Mouse (Mus musculus): ENCODE measurements at regions not wholly inside any gene's neighbourhood (a gene's known extent, or its start where the extent isn't known, plus 50 kb on each side); places are given as distances from the start of the nearest gene placed in this dataset.

DNA sequence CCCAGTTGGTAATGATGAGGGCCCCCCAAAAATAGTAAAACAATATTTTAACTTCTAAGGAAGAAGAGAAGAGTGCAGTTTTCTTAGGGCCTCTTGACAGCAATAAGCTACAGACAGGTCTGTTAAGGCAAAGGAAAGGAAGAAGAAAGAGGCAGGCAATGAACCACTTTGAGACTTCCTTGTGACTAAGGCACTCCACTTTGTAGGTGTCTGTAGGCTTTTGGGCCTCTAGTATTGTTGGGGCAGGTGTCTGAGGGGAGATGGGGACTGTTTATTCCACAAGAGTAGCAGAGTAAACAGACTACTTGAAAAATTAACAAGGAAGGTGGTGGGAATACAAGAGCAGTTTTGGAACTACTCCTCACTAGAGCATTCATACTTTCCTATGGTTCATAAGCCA is 287.9 kb downstream of the Ets1 start:
- DNase-seq (ENCODE audit: low spot score) (no peak), ATAC-seq (ENCODE audit: low FRiP score) (no peak)
- H3K4me3 ChIP-seq (ENCODE audit: low read depth, low read length) = no peak overlapping the region
- no peak overlapping the region for H3K27ac ChIP-seq (ENCODE audit: low read depth, low read length)
- H3K9me3 ChIP-seq (ENCODE audit: control insufficient read depth, low read length) = no peaks in the 10 kb centered on the region
- no peak overlapping the region for H3K9ac ChIP-seq (ENCODE audit: low read depth, low read length)
- no peaks in the 10 kb centered on the region for H3K4me1 ChIP-seq (replicated peaks; ENCODE audit: control insufficient read depth, insufficient read depth, low read length)
- H3K4me2 ChIP-seq (replicated peaks; ENCODE audit: low read depth, low read length) = no peak overlapping the region
- no peaks in the 10 kb centered on the region for H3K27me3 ChIP-seq (ENCODE audit: control insufficient read depth, insufficient read depth, low read length)
- no peaks in the 10 kb centered on the region for H3K36me3 ChIP-seq (ENCODE audit: control insufficient read depth, insufficient read depth, low read length)

GRCm38 (mm10) chr9:32924333-32924886 is 288.4 kb downstream of the Ets1 start:
- H3K27ac ChIP-seq (ENCODE audit: low read depth, low read length) = no peak overlapping the region
- H3K36me3 ChIP-seq (ENCODE audit: control insufficient read depth, insufficient read depth, low read length) = no peaks in the 10 kb centered on the region
- WGBS = 90% methylated on average over 7 of the region's 7 CpGs
- no peak for ATAC-seq (ENCODE audit: low FRiP score)
- H3K27me3 ChIP-seq (ENCODE audit: control insufficient read depth, insufficient read depth, low read length) = no peaks in the 10 kb centered on the region
- no peaks in the 10 kb centered on the region for H3K9me3 ChIP-seq (ENCODE audit: control insufficient read depth, low read length)
- no peak for DNase-seq (ENCODE audit: low spot score)
- H3K4me1 ChIP-seq (replicated peaks; ENCODE audit: control insufficient read depth, insufficient read depth, low read length) = no peaks in the 10 kb centered on the region
- H3K9ac ChIP-seq (ENCODE audit: low read depth, low read length) = no peak overlapping the region
- no peak overlapping the region for H3K4me2 ChIP-seq (replicated peaks; ENCODE audit: low read depth, low read length)
- H3K4me3 ChIP-seq (ENCODE audit: low read depth, low read length) = no peak overlapping the region

DNA sequence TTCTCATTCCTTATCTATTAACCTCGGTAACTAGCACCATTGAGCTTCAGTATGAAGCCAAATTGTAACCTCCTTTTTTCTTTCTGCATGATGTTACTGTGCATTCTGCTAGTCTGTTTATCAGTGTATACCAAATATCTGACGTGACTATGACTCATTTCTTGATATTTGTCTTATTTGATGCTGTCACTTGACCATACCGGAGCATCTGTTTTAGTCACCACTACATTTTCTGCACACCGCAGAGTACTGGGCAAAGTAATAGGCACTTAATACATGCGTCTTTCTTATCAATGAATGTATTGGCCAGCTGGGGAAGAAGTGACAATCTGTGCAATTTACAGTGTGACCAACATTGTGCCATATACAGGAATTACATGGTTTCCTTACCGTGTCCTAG is 289.0 kb downstream of the Ets1 start:
- Histone ChIP-seq H3K4me3 (ENCODE audit: low read depth, low read length) (no peak overlapping the region), H3K27ac (ENCODE audit: low read depth, low read length) (no peak overlapping the region), H3K27me3 (ENCODE audit: control insufficient read depth, insufficient read depth, low read length) (no peaks in the 10 kb centered on the region), H3K4me2 (replicated peaks; ENCODE audit: low read depth, low read length) (no peak overlapping the region), H3K4me1 (replicated peaks; ENCODE audit: control insufficient read depth, insufficient read depth, low read length) (no peaks in the 10 kb centered on the region), H3K9ac (ENCODE audit: low read depth, low read length) (no peak overlapping the region), H3K36me3 (ENCODE audit: control insufficient read depth, insufficient read depth, low read length) (no peaks in the 10 kb centered on the region), H3K9me3 (ENCODE audit: control insufficient read depth, low read length) (no peaks in the 10 kb centered on the region)
- no peak for DNase-seq (ENCODE audit: low spot score)
- ATAC-seq (ENCODE audit: low FRiP score) = no peak
- 92% methylated on average over 6 of the region's 6 CpGs for WGBS

- no peak for DNase-seq (ENCODE audit: low spot score)
- H3K4me1 ChIP-seq (replicated peaks; ENCODE audit: control insufficient read depth, insufficient read depth, low read length) = no peaks in the 10 kb centered on the region
- H3K9me3 ChIP-seq (ENCODE audit: control insufficient read depth, low read length) = no peaks in the 10 kb centered on the region
- no peak overlapping the region for H3K4me2 ChIP-seq (replicated peaks; ENCODE audit: low read depth, low read length)
- WGBS = 82% methylated on average over 12 of the region's 12 CpGs
- H3K27ac ChIP-seq (ENCODE audit: low read depth, low read length) = no peak overlapping the region
- no peaks in the 10 kb centered on the region for H3K36me3 ChIP-seq (ENCODE audit: control insufficient read depth, insufficient read depth, low read length)
- H3K9ac ChIP-seq (ENCODE audit: low read depth, low read length) = no peak overlapping the region
- H3K4me3 ChIP-seq (ENCODE audit: low read depth, low read length) = no peak overlapping the region
- H3K27me3 ChIP-seq (ENCODE audit: control insufficient read depth, insufficient read depth, low read length) = no peaks in the 10 kb centered on the region
- ATAC-seq (ENCODE audit: low FRiP score) = no peak
Measured at GRCm38 (mm10) chr9:32925720-32926595, 289.9 kb downstream of the Ets1 start.

- no peak overlapping the region for H3K27ac ChIP-seq (ENCODE audit: low read depth, low read length)
- H3K4me2 ChIP-seq (replicated peaks; ENCODE audit: low read depth, low read length) = no peak overlapping the region
- ATAC-seq (ENCODE audit: low FRiP score) = no peak
- H3K9me3 ChIP-seq (ENCODE audit: control insufficient read depth, low read length) = no peaks in the 10 kb centered on the region
- H3K36me3 ChIP-seq (ENCODE audit: control insufficient read depth, insufficient read depth, low read length) = no peaks in the 10 kb centered on the region
- WGBS = 96% methylated on average over 1 of the region's 1 CpGs
- H3K4me1 ChIP-seq (replicated peaks; ENCODE audit: control insufficient read depth, insufficient read depth, low read length) = no peaks in the 10 kb centered on the region
- DNase-seq (ENCODE audit: low spot score) = no peak
- no peak overlapping the region for H3K9ac ChIP-seq (ENCODE audit: low read depth, low read length)
- no peaks in the 10 kb centered on the region for H3K27me3 ChIP-seq (ENCODE audit: control insufficient read depth, insufficient read depth, low read length)
- H3K4me3 ChIP-seq (ENCODE audit: low read depth, low read length) = no peak overlapping the region
Measured at GRCm38 (mm10) chr9:32927656-32928055, 291.6 kb downstream of the Ets1 start.

DNA sequence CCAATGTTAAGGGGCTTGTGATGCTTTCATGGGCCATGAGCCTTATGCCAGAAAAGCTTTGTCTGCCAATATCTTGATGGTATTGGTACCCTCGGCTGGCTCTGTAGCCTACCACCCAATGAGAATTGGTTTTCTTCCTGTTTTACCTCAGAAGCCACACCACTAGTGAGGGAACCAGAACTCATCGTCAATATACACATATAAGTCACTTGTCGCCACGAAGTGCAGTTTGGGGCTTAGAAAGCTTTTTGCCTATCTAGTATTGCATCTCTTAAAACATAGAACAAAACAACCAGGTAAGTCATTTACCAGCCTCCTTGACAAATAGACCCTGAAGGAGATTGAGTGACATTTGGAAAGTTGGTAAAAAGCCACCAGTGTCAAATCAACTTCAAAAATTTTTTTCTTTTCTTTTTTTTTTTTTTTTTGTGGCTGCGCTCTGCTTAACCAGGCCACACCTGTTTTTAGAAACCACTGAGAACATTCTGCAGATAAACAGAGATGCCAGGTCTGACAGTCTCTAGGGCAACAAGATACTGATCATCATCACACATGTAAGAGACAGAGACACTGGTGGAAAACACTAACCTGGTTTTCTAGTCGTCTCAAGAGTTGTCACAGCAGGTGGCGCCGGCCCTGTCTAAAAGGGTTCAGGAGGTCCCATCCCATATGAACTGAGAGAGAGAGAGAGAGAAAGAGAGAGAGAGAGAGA is 292.4 kb downstream of the Ets1 start:
- H3K4me3 ChIP-seq (ENCODE audit: low read depth, low read length) = no peak overlapping the region

GRCm38 (mm10) chr9:32929331-32929730 is 293.3 kb downstream of the Ets1 start:
- no peaks in the 10 kb centered on the region for H3K9me3 ChIP-seq (ENCODE audit: control insufficient read depth, low read length)
- ATAC-seq (ENCODE audit: low FRiP score) = no peak
- WGBS = 86% methylated on average over 1 of the region's 1 CpGs

More for the DNA sequence above, 292.4 kb downstream of the Ets1 start:
- no peak overlapping the region for H3K4me2 ChIP-seq (replicated peaks; ENCODE audit: low read depth, low read length)
- 91% methylated on average over 8 of the region's 8 CpGs for WGBS
- no peaks in the 10 kb centered on the region for H3K36me3 ChIP-seq (ENCODE audit: control insufficient read depth, insufficient read depth, low read length)
- no peak for ATAC-seq (ENCODE audit: low FRiP score)
- H3K9me3 ChIP-seq (ENCODE audit: control insufficient read depth, low read length) = no peaks in the 10 kb centered on the region
- no peak overlapping the region for H3K27ac ChIP-seq (ENCODE audit: low read depth, low read length)
- DNase-seq (ENCODE audit: low spot score) = no peak
- no peaks in the 10 kb centered on the region for H3K27me3 ChIP-seq (ENCODE audit: control insufficient read depth, insufficient read depth, low read length)
- H3K9ac ChIP-seq (ENCODE audit: low read depth, low read length) = no peak overlapping the region
- H3K4me1 ChIP-seq (replicated peaks; ENCODE audit: control insufficient read depth, insufficient read depth, low read length) = no peaks in the 10 kb centered on the region

GRCm38 (mm10) chr9:32929826-32930225 is 293.8 kb downstream of the Ets1 start:
- 92% methylated on average over 3 of the region's 3 CpGs for WGBS
- no peak for DNase-seq (ENCODE audit: low spot score)
- Histone ChIP-seq H3K4me3 (ENCODE audit: low read depth, low read length) (no peak overlapping the region), H3K9me3 (ENCODE audit: control insufficient read depth, low read length) (no peaks in the 10 kb centered on the region), H3K36me3 (ENCODE audit: control insufficient read depth, insufficient read depth, low read length) (no peaks in the 10 kb centered on the region), H3K9ac (ENCODE audit: low read depth, low read length) (no peak overlapping the region), H3K27ac (ENCODE audit: low read depth, low read length) (no peak overlapping the region), H3K4me2 (replicated peaks; ENCODE audit: low read depth, low read length) (no peak overlapping the region), H3K4me1 (replicated peaks; ENCODE audit: control insufficient read depth, insufficient read depth, low read length) (no peaks in the 10 kb centered on the region), H3K27me3 (ENCODE audit: control insufficient read depth, insufficient read depth, low read length) (no peaks in the 10 kb centered on the region)
- ATAC-seq (ENCODE audit: low FRiP score) = no peak

More at GRCm38 (mm10) chr9:32929331-32929730, 293.3 kb downstream of the Ets1 start:
- Histone ChIP-seq H3K9ac (ENCODE audit: low read depth, low read length) (no peak overlapping the region), H3K4me2 (replicated peaks; ENCODE audit: low read depth, low read length) (no peak overlapping the region), H3K27me3 (ENCODE audit: control insufficient read depth, insufficient read depth, low read length) (no peaks in the 10 kb centered on the region), H3K27ac (ENCODE audit: low read depth, low read length) (no peak overlapping the region), H3K4me1 (replicated peaks; ENCODE audit: control insufficient read depth, insufficient read depth, low read length) (no peaks in the 10 kb centered on the region), H3K36me3 (ENCODE audit: control insufficient read depth, insufficient read depth, low read length) (no peaks in the 10 kb centered on the region), H3K4me3 (ENCODE audit: low read depth, low read length) (no peak overlapping the region)
- DNase-seq (ENCODE audit: low spot score) = no peak
